Mouse (Mus musculus) intestine, embryonic 16.5 days (tissue): ENCODE data around the gene Mrgpre. TPM values are rescaled to one million over a fixed set of nuclear protein-coding genes. Genes with fewer than 3 reads are reported as not detected.
A peak's percentile ranks its signal among the peaks of the same experiment; 100 is the strongest.

ENCODE experiments used
- ATAC-seq: fragments of 200-750 bp; cut with Nextera tagmentation; 2 replicates; pipeline ENCODE4 v1.8.0; 2017; ENCODE audit warnings: moderate TSS enrichment, moderate library complexity
- H3K27ac ChIP-seq: fragments of 300-500 bp; sonication (generic); 2 replicates; pipeline ENCODE4 v1.5.1; 2014; ENCODE audit warnings: mild to moderate bottlenecking, low read length
- H3K27me3 ChIP-seq: fragments of 300-500 bp; sonication (generic); replicated peaks from 2 replicates; pipeline ENCODE4 v1.6.1; 2014; ENCODE audit warnings: low read length, control low read depth, mixed read lengths; ENCODE audit not compliant: control insufficient read depth, insufficient read depth
- H3K36me3 ChIP-seq: fragments of 300-500 bp; sonication (generic); 2 replicates; pipeline ENCODE4 v1.6.1; 2014; ENCODE audit warnings: low read length, control low read depth; ENCODE audit not compliant: control insufficient read depth, insufficient read depth
- H3K4me1 ChIP-seq: fragments of 300-500 bp; sonication (generic); 2 replicates; pipeline ENCODE4 v1.6.1; 2014; ENCODE audit warnings: low read length, control low read depth, mixed read lengths; ENCODE audit not compliant: control insufficient read depth, insufficient read depth
- H3K4me2 ChIP-seq: fragments of 300-500 bp; sonication (generic); 2 replicates; pipeline ENCODE4 v1.6.1; 2014; ENCODE audit warnings: low read depth, low read length, control low read depth
- H3K4me3 ChIP-seq: fragments of 300-500 bp; sonication (generic); 2 replicates; pipeline ENCODE4 v1.5.1; 2014; ENCODE audit warnings: mild to moderate bottlenecking, low read length
- H3K9ac ChIP-seq: fragments of 300-500 bp; sonication (generic); 2 replicates; pipeline ENCODE4 v1.6.1; 2014; ENCODE audit warnings: low read depth, low read length
- H3K9me3 ChIP-seq: fragments of 300-500 bp; sonication (generic); 2 replicates; pipeline ENCODE4 v1.6.1; 2016; ENCODE audit warnings: low read length, control low read depth; ENCODE audit not compliant: control insufficient read depth
- WGBS: fragments of 180-500 bp; shearing (Covaris S2); extraction: QIAGEN DNeasy Blood & Tissue Kit; methylation state at CpG from one replicate; pipeline ENCODE4 v1.1.7; 2014; 5-methylcytosine and 5-hydroxymethylcytosine counted together
- polyA plus RNA-seq: library from polyadenylated mRNA; unstranded; fragments of >200 nt; fragmentation: Nextera tagmentation; extraction: Ambion mirVana; gene quantifications from 2 replicates; pipeline ENCODE4 v1.2.1, GENCODE M21; 2015

Mrgpre gene
- 1.4 and 1.5 TPM in 2 replicates for polyA plus RNA-seq

- Histone ChIP-seq H3K9me3 (no peaks in the 10 kb centered on the region), H3K36me3 (no peaks in the 10 kb centered on the region), H3K27ac (peak within 1 kb of the TSS; percentile 65), H3K9ac (peak within 1 kb of the TSS; percentile 68), H3K27me3 (no peaks in the 10 kb centered on the region), H3K4me3 (peak within 1 kb of the TSS; percentile 49), H3K4me1 (peaks cover 14% of the 10 kb centered on the region), H3K4me2 (peak within 1 kb of the TSS; percentile 71)
- WGBS = 4% methylated on average over 21 of the region's 21 CpGs
- peak; percentile 89 for ATAC-seq
These were observed at the start of gene Mrgpre for GRCm38 (mm10) chr7:143783996-143784829. TSS of gene Mrgpre (minus strand) at chr7:143784500.

- Histone ChIP-seq H3K4me1 (peaks cover 51% of the 10 kb centered on the region), H3K9me3 (no peaks in the 10 kb centered on the region), H3K27me3 (no peaks in the 10 kb centered on the region), H3K4me2 (no peak overlapping the region), H3K9ac (peak overlapping the region; percentile 25; the same call in 1 of the 2 replicates), H3K36me3 (peaks cover 7% of the 10 kb centered on the region; the same call in 1 of the 2 replicates), H3K4me3 (no peak overlapping the region), H3K27ac (peak overlapping the region; percentile 37; the same call in 1 of the 2 replicates)
- ATAC-seq = no peak
- WGBS = 73% methylated on average over 6 of the region's 6 CpGs
These were observed 49.4 kb upstream of the Mrgpre start for GRCm38 (mm10) chr7:143833581-143834190.

- WGBS = 95% methylated on average over 2 of the region's 2 CpGs
- Histone ChIP-seq H3K4me2 (no peak overlapping the region), H3K9me3 (no peaks in the 10 kb centered on the region), H3K4me3 (no peak overlapping the region), H3K27me3 (no peaks in the 10 kb centered on the region), H3K9ac (no peak overlapping the region), H3K27ac (no peak overlapping the region), H3K4me1 (peaks cover 51% of the 10 kb centered on the region), H3K36me3 (peaks cover 3% of the 10 kb centered on the region; the same call in 1 of the 2 replicates)
- ATAC-seq = no peak
These were observed 48.3 kb upstream of the Mrgpre start for GRCm38 (mm10) chr7:143832611-143833010.

DNA sequence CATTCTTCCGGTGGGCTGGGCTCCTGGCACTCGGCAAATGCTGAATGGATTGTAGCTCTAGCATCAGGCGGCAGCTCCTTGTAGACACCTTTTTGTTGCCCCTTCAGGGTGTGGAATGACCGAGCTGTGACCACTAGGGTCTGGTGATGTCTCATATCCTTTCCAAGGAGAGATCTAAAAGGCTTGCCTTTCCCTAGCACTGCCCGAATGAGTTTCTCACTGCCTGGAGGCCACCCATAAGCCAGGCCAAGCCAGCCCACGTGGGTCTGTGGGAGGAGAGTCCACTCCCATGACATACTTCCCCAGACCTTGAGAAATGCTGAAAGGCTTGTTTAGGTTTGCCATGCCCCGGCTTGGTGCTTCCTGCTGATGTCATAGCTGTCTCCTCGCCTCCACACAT, 47.9 kb upstream of the Mrgpre start:
- Histone ChIP-seq H3K9ac (no peak overlapping the region), H3K4me2 (0 out of 2 replicates have a peak overlapping the region, but pooled peaks have one; percentile 78)

DNA sequence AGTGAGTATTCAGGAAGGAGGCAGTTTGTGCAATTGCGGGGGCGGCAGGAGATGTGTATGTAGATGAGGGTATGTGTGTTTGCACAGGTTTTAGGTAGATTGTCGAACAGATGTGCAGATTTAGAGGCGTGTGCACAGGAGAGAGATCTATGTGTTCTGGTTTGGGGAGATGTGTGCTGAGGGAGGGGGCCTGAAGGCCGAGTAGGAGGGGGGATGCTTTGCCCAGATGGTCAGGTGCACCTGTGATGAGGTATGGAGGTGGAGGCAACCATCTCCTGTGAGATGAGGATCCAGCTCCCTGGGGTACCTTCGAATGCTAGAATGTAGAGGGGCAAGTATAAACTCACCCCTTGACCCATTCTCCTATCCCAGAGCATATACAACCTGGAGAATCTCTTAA, 46.1 kb upstream of the Mrgpre start:
- ATAC-seq = peak; percentile 6; the same call in 1 of the 2 replicates
- H3K4me1 ChIP-seq = peaks cover 45% of the 10 kb centered on the region

More for the DNA sequence above, 47.9 kb upstream of the Mrgpre start:
- Histone ChIP-seq H3K4me3 (no peak overlapping the region), H3K36me3 (no peaks in the 10 kb centered on the region; the same call in 1 of the 2 replicates), H3K27ac (no peak overlapping the region), H3K4me1 (peaks cover 51% of the 10 kb centered on the region), H3K9me3 (no peaks in the 10 kb centered on the region), H3K27me3 (no peaks in the 10 kb centered on the region)
- ATAC-seq = no peak
- WGBS = 72% methylated on average over 8 of the region's 8 CpGs

GRCm38 (mm10) chr7:143829504-143830331, 45.4 kb upstream of the Mrgpre start:
- Histone ChIP-seq H3K4me2 (peak overlapping the region; percentile 78), H3K4me1 (peaks cover 38% of the 10 kb centered on the region), H3K9me3 (no peaks in the 10 kb centered on the region), H3K27me3 (no peaks in the 10 kb centered on the region), H3K27ac (peak overlapping the region; percentile 90), H3K9ac (peak overlapping the region; percentile 75), H3K4me3 (peak overlapping the region; percentile 56), H3K36me3 (no peaks in the 10 kb centered on the region; the same call in 1 of the 2 replicates)
- ATAC-seq = peak; percentile 96
- under 1% methylated on average over 37 of the region's 37 CpGs for WGBS

More for the DNA sequence above, 46.1 kb upstream of the Mrgpre start:
- Histone ChIP-seq H3K27ac (peak overlapping the region; percentile 77), H3K36me3 (no peaks in the 10 kb centered on the region; the same call in 1 of the 2 replicates), H3K9ac (peak overlapping the region; percentile 75), H3K4me2 (peak overlapping the region; percentile 78), H3K4me3 (peak overlapping the region; percentile 56), H3K27me3 (no peaks in the 10 kb centered on the region), H3K9me3 (no peaks in the 10 kb centered on the region)
- 10% methylated on average over 6 of the region's 6 CpGs for WGBS

GRCm38 (mm10) chr7:143826985-143827384, 42.7 kb upstream of the Mrgpre start:
- Histone ChIP-seq H3K27me3 (no peaks in the 10 kb centered on the region), H3K4me1 (peaks cover 21% of the 10 kb centered on the region), H3K4me3 (no peak overlapping the region), H3K4me2 (no peak overlapping the region), H3K9ac (no peak overlapping the region), H3K36me3 (no peaks in the 10 kb centered on the region; the same call in 1 of the 2 replicates), H3K9me3 (no peaks in the 10 kb centered on the region), H3K27ac (no peak overlapping the region)
- no peak for ATAC-seq
- 87% methylated on average over 2 of the region's 2 CpGs for WGBS

DNA sequence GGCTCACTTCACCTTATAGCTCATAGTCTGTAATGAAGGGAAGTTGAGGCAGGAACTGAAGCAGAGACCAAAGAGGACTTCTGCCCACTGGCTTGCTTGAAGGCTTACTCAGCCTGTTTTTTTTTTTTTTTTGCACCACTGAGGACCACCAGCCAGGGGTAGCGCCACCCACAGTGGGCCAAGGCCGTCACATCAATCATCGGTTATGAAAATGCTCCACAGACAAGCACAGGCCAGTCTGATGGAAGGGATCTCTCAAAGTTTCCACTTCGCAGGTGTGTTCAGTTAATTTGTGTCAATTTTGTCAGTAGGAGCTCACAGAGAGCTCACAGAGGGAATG, 38.9 kb upstream of the Mrgpre start:
- Histone ChIP-seq H3K4me1 (peaks cover 13% of the 10 kb centered on the region), H3K36me3 (peaks cover 2% of the 10 kb centered on the region; the same call in 1 of the 2 replicates), H3K27me3 (no peaks in the 10 kb centered on the region), H3K4me3 (peak overlapping the region; percentile 71), H3K4me2 (peak overlapping the region; percentile 71), H3K27ac (peak overlapping the region; percentile 79), H3K9ac (peak overlapping the region; percentile 69), H3K9me3 (no peaks in the 10 kb centered on the region)
- 84% methylated on average over 4 of the region's 4 CpGs for WGBS
- ATAC-seq = 0 out of 2 replicates have a peak, but pooled peaks have one; percentile 0
